Mouse (Mus musculus): ENCODE measurements at regions not wholly inside any gene's neighbourhood (a gene's known extent, or its start where the extent isn't known, plus 50 kb on each side); places are given as distances from the start of the nearest gene placed in this dataset.
A peak's percentile ranks its signal among the peaks of the same experiment; 100 is the strongest.

DNA sequence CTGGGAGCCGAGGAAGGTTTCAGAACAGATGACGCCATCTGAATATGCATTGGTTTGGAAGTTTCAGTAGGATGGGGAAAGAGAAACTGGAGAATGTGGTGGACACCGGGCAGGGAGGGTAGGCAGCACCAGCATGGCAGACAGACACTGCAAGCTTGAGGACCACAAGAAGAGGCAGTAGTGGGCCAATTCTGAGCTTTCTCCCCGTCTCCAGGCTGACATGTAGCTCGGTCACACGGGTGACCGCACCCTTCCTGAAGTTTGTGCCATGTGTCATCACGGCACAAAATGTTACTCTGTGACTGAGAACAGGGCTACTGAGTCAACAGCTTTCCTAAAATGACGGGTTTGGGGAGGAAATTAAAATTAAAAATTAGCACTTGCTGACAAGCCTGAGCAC, 60.7 kb upstream of the Arntl start:
- no peak for DNase-seq (ENCODE audit: low spot score)
- no peak for TF ChIP-seq POLR2A (IDR thresholded peaks at IDR 0.05; ENCODE audit: borderline replicate concordance, extremely low read depth, insufficient read depth, insufficient read length)
- 86% methylated on average over 9 of the region's 9 CpGs for WGBS

DNA sequence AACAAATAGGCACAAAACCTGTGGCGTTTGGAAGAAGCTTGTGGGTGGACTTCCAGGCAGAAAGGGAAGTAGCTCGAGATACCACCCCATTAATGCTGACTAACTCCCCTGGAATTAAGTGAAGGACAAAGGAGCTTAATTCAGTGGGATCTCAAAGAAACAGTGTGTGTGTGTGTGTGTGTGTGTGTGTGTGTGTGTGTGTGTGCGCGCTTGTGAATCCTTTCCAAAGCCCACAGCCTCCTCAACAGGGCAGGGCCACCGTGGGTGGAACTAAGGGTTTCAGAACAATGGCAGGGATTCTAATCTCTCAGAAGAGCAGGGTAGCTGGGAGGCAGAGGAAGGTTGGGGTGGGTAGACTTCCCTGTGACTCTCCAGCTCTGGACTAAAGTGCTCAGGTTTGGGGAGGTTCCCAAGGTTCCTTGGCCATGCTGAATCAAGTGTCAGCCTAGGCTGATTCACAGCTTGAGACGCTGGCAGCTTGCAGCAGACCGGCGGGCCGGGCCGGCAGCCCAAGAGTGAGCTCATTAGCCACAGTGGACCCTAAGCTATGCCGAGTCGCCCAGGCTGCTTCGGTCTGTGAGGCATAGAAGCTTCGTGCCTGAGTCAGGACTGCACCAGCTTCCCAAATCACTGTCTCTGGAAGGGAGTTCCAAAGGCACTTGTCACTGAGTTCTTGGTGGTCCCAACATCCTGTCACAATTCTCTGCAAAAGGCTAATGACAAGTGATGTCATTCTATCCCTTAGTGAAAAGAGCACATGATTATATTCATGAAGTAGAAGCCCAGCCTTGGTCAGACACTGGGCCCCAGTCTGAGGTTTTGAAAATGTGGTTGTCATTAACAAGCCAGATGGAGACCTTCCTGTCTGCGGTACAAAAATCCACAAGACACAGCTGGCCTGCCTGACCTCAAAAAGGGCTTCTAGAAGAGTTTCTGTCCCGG, 59.6 kb upstream of the Arntl start:
- H3K9ac ChIP-seq (ENCODE audit: low read depth, low read length, severe bottlenecking), result no peak overlapping the region
- H3K9me3 ChIP-seq (ENCODE audit: control insufficient read depth, low read length), result no peaks in the 10 kb centered on the region
- no peak for TF ChIP-seq POLR2A (IDR thresholded peaks at IDR 0.05; ENCODE audit: borderline replicate concordance, extremely low read depth, insufficient read depth, insufficient read length)
- H3K36me3 ChIP-seq (ENCODE audit: control insufficient read depth, insufficient read depth, low read length), result no peaks in the 10 kb centered on the region
- ATAC-seq (ENCODE audit: low FRiP score, low read depth) (peak; percentile 50; the same call in 1 of the 2 replicates), DNase-seq (ENCODE audit: low spot score) (peak; percentile 35)
- H3K27ac ChIP-seq (replicated peaks; ENCODE audit: low read depth, low read length), result peak overlapping the region; percentile 26
- 0 out of 2 replicates have a peak, but pooled peaks cover 4% of the 10 kb centered on the region for H3K4me1 ChIP-seq (ENCODE audit: control insufficient read depth, insufficient read depth, low read length)
- H3K27me3 ChIP-seq (ENCODE audit: control insufficient read depth, insufficient read depth, low read length), result no peaks in the 10 kb centered on the region
- H3K4me3 ChIP-seq (replicated peaks; ENCODE audit: low read length), result no peak overlapping the region
- 26% methylated on average over 16 of the region's 16 CpGs for WGBS
- H3K4me2 ChIP-seq (replicated peaks; ENCODE audit: low read depth, low read length, severe bottlenecking), result no peak overlapping the region

More for the DNA sequence above, 60.7 kb upstream of the Arntl start:
- H3K9me3 ChIP-seq (ENCODE audit: control insufficient read depth, low read length), result no peaks in the 10 kb centered on the region
- no peak overlapping the region for H3K9ac ChIP-seq (ENCODE audit: low read depth, low read length, severe bottlenecking)
- H3K4me1 ChIP-seq (ENCODE audit: control insufficient read depth, insufficient read depth, low read length), result 0 out of 2 replicates have a peak, but pooled peaks cover 4% of the 10 kb centered on the region
- H3K4me2 ChIP-seq (replicated peaks; ENCODE audit: low read depth, low read length, severe bottlenecking), result no peak overlapping the region
- no peaks in the 10 kb centered on the region for H3K36me3 ChIP-seq (ENCODE audit: control insufficient read depth, insufficient read depth, low read length)
- ATAC-seq (ENCODE audit: low FRiP score, low read depth), result no peak
- no peaks in the 10 kb centered on the region for H3K27me3 ChIP-seq (ENCODE audit: control insufficient read depth, insufficient read depth, low read length)
- H3K27ac ChIP-seq (replicated peaks; ENCODE audit: low read depth, low read length), result no peak overlapping the region
- no peak overlapping the region for H3K4me3 ChIP-seq (replicated peaks; ENCODE audit: low read length)

DNA sequence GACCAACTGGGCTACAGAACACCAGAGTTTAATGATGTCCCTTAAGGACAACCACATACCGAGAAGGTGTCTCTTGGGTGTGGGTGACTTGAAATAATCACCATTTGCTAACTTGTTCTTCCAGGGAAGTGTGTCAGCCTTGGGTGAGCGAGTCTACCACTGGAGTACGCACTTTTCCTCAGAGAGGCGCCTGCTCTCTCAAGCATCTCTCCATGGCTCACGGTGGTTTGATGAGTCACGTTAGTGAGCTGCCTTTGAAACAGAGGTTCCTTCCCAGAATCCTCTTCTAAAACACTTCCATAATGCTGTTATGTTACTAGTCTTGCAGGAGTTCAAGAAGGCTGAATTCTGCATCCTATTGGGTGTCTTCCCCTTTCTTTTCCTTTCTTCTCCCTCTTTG, 58.6 kb upstream of the Arntl start:
- no peak for DNase-seq (ENCODE audit: low spot score)
- Histone ChIP-seq H3K4me1 (ENCODE audit: control insufficient read depth, insufficient read depth, low read length) (0 out of 2 replicates have a peak, but pooled peaks cover 4% of the 10 kb centered on the region), H3K4me3 (replicated peaks; ENCODE audit: low read length) (no peak overlapping the region), H3K9ac (ENCODE audit: low read depth, low read length, severe bottlenecking) (no peak overlapping the region), H3K4me2 (replicated peaks; ENCODE audit: low read depth, low read length, severe bottlenecking) (no peak overlapping the region), H3K9me3 (ENCODE audit: control insufficient read depth, low read length) (no peaks in the 10 kb centered on the region), H3K27me3 (ENCODE audit: control insufficient read depth, insufficient read depth, low read length) (no peaks in the 10 kb centered on the region), H3K27ac (replicated peaks; ENCODE audit: low read depth, low read length) (no peak overlapping the region), H3K36me3 (ENCODE audit: control insufficient read depth, insufficient read depth, low read length) (no peaks in the 10 kb centered on the region)
- TF ChIP-seq POLR2A (IDR thresholded peaks at IDR 0.05; ENCODE audit: borderline replicate concordance, extremely low read depth, insufficient read depth, insufficient read length), result no peak
- WGBS, result 86% methylated on average over 6 of the region's 6 CpGs
- ATAC-seq (ENCODE audit: low FRiP score, low read depth), result no peak

DNA sequence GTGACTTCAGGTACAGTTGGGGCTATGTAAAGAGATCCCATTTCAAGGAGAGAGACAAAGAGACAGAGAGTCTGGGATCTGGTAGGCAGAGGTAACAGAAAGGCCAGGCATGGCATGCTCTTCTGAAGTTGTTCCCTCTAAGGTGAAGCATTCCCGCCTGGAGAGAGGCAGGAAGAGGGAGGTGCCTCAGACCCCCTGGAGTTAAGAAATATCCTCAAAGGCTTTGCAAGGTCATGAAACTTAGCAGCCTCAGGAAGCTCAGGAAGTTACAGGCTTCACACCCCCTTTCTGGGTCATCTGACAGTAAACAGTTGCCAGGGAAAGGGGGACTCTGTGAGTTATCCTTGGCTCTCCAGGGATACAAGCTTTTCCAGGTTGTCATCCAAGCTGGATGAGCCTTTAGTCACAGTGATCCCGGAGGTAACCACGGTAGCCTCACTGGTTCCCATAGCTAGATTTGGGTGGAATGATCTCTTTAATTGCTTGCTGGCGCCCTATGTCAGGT, 57.2 kb upstream of the Arntl start:
- 77% methylated on average over 4 of the region's 4 CpGs for WGBS
- DNase-seq (ENCODE audit: low spot score), result no peak
- Histone ChIP-seq H3K27ac (replicated peaks; ENCODE audit: low read depth, low read length) (no peak overlapping the region), H3K27me3 (ENCODE audit: control insufficient read depth, insufficient read depth, low read length) (no peaks in the 10 kb centered on the region), H3K36me3 (ENCODE audit: control insufficient read depth, insufficient read depth, low read length) (no peaks in the 10 kb centered on the region), H3K4me1 (ENCODE audit: control insufficient read depth, insufficient read depth, low read length) (0 out of 2 replicates have a peak, but pooled peaks cover 4% of the 10 kb centered on the region), H3K4me3 (replicated peaks; ENCODE audit: low read length) (no peak overlapping the region), H3K9me3 (ENCODE audit: control insufficient read depth, low read length) (no peaks in the 10 kb centered on the region), H3K9ac (ENCODE audit: low read depth, low read length, severe bottlenecking) (no peak overlapping the region), H3K4me2 (replicated peaks; ENCODE audit: low read depth, low read length, severe bottlenecking) (no peak overlapping the region)
- no peak for TF ChIP-seq POLR2A (IDR thresholded peaks at IDR 0.05; ENCODE audit: borderline replicate concordance, extremely low read depth, insufficient read depth, insufficient read length)
- ATAC-seq (ENCODE audit: low FRiP score, low read depth), result no peak

DNA sequence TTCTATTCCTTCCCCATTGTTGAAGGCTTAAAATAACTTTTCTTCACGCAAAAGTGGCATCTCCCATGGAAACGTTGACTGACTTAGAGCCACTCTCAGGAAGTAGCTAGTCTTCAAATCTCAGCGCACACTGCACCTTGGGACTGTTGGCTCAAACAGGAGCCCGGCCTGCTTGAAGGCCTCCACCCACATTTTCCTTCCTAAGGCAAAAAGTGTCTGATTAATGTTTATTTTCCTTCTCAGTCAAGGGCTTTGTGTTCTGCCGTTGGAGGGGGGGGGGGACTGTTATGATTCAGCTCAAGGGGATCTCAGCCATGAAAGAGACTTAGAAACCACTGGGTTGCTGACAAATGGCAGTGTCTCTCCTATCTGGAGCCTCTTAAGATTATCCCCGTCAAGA, 56.5 kb upstream of the Arntl start:
- DNase-seq (ENCODE audit: low spot score), result no peak

More for the DNA sequence above, 56.5 kb upstream of the Arntl start:
- Histone ChIP-seq H3K4me2 (replicated peaks; ENCODE audit: low read depth, low read length, severe bottlenecking) (no peak overlapping the region), H3K4me3 (replicated peaks; ENCODE audit: low read length) (no peak overlapping the region), H3K4me1 (ENCODE audit: control insufficient read depth, insufficient read depth, low read length) (0 out of 2 replicates have a peak, but pooled peaks cover 4% of the 10 kb centered on the region), H3K9ac (ENCODE audit: low read depth, low read length, severe bottlenecking) (no peak overlapping the region), H3K36me3 (ENCODE audit: control insufficient read depth, insufficient read depth, low read length) (no peaks in the 10 kb centered on the region), H3K9me3 (ENCODE audit: control insufficient read depth, low read length) (no peaks in the 10 kb centered on the region), H3K27me3 (ENCODE audit: control insufficient read depth, insufficient read depth, low read length) (no peaks in the 10 kb centered on the region), H3K27ac (replicated peaks; ENCODE audit: low read depth, low read length) (0 out of 2 replicates have a peak overlapping the region, but pooled peaks have one; percentile 5)
- TF ChIP-seq POLR2A (IDR thresholded peaks at IDR 0.05; ENCODE audit: borderline replicate concordance, extremely low read depth, insufficient read depth, insufficient read length), result no peak
- WGBS, result 70% methylated on average over 6 of the region's 6 CpGs
- no peak for ATAC-seq (ENCODE audit: low FRiP score, low read depth)

Measured in limb, embryonic 14.5 days (tissue).